Mouse (Mus musculus) stomach, embryonic 14.5 days (tissue): ENCODE data around the gene Rhox2g. TPM values are rescaled to one million over a fixed set of nuclear protein-coding genes. Genes with fewer than 3 reads are reported as not detected.

ENCODE experiments used
- polyA plus RNA-seq: library from polyadenylated mRNA; unstranded; fragments of >200 nt; fragmentation: Nextera tagmentation; extraction: Ambion mirVana; gene quantifications from 2 replicates; pipeline ENCODE4 v1.2.1, GENCODE M21; 2014

The Rhox2g gene
- polyA plus RNA-seq, 1 experiment from 2014 or later, result not detected

Other genes with a start within 250 kb of the Rhox2g start
- not detected in 2 replicates for gene Rhox2b, start 231.4 kb downstream of the Rhox2g start, polyA plus RNA-seq
- not detected in 2 replicates for gene Rhox4b, start 211.0 kb downstream of the Rhox2g start, polyA plus RNA-seq
- not detected in 2 replicates for gene Rhox2c, start 189.8 kb downstream of the Rhox2g start, polyA plus RNA-seq
- gene Rhox3c, start 184.9 kb downstream of the Rhox2g start, polyA plus RNA-seq, result not detected in 2 replicates
- gene Rhox4c, start 163.1 kb downstream of the Rhox2g start, polyA plus RNA-seq, result not detected in 2 replicates
- gene Rhox2d, start 150.0 kb downstream of the Rhox2g start, polyA plus RNA-seq, result not detected in 2 replicates
- gene Rhox4d, start 129.1 kb downstream of the Rhox2g start, polyA plus RNA-seq, result not detected in 2 replicates
- not detected in 2 replicates for gene Rhox2e, start 113.0 kb downstream of the Rhox2g start, polyA plus RNA-seq
- gene Rhox3e, start 101.5 kb downstream of the Rhox2g start, polyA plus RNA-seq, result not detected in 2 replicates
- gene Rhox4e, start 86.1 kb downstream of the Rhox2g start, polyA plus RNA-seq, result not detected in 2 replicates
- not detected in 2 replicates for gene Rhox2f, start 72.1 kb downstream of the Rhox2g start, polyA plus RNA-seq
- not detected in 2 replicates for gene Rhox3f, start 62.5 kb downstream of the Rhox2g start, polyA plus RNA-seq
- not detected in 2 replicates for gene Rhox4f, start 35.8 kb downstream of the Rhox2g start, polyA plus RNA-seq
- gene Rhox3g, start 14.9 kb downstream of the Rhox2g start, polyA plus RNA-seq, result not detected in 2 replicates
- not detected in 2 replicates for gene Rhox4g, start 7.9 kb upstream of the Rhox2g start, polyA plus RNA-seq
- gene Rhox3h, start 25.3 kb upstream of the Rhox2g start, polyA plus RNA-seq, result not detected in 2 replicates
- gene Rhox2h, start 29.8 kb upstream of the Rhox2g start, polyA plus RNA-seq, result not detected in 2 replicates
- gene Rhox5, start 161.4 kb upstream of the Rhox2g start, polyA plus RNA-seq, result 1.7 and 2.3 TPM in 2 replicates
- gene Rhox6, start 183.4 kb upstream of the Rhox2g start, polyA plus RNA-seq, result not detected in 2 replicates
- gene Rhox7a, start 188.2 kb upstream of the Rhox2g start, polyA plus RNA-seq, result not detected in 2 replicates
- not detected in 2 replicates for gene Rhox8, start 235.5 kb upstream of the Rhox2g start, polyA plus RNA-seq